Mouse (Mus musculus) embryo, embryonic 11 days (tissue): ENCODE results near the gene Cln3.

Experiments used
- DNase-seq: peaks from one replicate; pipeline ENCODE4 v3.0.0-alpha.2; 2015

Cln3 gene

DNA sequence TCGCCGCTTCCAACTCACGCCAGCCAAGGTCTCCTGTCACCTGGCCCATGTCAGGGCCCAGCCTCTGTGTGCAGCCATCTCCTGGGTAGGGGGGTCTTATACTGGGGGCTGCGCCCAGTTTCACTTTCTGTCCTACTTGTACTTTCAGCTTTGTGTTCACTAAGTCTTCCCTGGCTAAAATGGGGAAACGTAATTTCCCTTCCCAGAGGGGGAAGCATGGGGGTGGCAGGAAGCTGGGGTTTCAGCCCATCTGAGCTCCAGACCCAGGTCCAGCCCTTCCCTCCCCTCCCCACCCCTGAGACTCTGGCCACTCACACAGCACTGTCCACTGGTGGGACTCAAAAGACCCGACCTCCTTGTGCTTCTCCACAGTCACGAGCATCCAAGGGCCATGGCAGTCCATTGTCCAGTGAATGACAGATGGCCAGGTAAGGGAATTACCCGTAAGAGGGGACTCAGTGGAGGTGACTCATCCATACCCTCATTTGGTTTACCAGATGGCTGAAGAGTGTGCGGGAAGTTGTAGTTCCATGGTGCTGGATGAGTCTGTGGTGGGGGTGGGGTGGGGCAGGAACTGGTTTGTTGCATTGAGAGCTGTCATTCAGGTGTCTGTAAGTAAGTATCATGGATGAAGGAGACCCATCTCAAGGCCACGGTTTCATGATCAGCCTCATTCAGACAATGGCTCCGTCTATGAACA lies 9.4 kb upstream of the Cln3 start, which contains the start of gene Il27:
Gene Il27, minus strand, starts transcription at position 80 of the 700 bp plus-strand sequence.
- no peak for DNase-seq

- DNase-seq: peak; percentile 89
Observed at GRCm38 (mm10) chr7:126587779-126588178, 2.2 kb upstream of the Cln3 start.

DNA sequence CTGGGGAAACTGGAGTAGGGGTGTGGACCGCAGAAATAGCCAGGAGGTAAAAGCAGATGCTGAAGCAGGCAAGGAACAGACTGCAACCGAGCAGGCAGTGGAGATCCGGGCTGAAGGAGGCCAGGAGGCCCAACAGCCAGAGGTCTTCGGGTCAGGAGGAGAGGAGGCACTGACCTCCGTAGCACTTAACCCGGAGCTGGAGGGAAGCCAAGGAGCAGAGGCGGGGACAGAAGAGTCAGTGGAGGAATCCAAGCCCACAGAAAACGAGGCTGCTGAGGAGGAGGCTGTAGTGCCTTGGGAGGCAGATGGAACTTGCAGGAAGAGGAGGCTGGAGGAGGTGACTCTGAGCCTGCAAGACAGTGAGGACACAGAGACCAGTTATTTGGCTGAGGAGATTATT lies 1.2 kb upstream of the Cln3 start:
- DNase-seq: no peak

DNA sequence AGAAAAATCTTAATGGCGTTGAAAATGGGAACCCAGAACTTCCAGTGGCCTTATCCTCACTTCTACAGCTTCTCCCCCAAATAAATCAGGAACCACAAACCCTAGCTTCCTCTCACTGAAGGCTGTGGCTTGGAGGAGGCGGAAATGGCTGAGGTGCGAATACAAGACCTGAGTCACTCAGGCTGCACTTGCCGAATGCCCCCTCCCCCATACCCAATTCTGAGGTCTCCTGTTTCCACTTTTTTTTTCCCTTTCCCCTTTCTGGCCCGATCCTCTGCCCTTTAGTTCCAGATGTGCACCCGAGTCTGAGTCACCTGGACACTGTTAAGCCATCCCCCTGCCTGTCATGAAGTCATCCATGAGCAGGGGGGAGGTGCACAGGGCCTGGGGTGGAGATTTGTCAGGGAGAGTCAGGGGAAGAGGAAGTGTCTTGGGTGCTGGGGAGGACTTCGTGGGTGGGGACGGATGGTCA lies 1.1 kb downstream of the Cln3 start, which contains the start of gene Apobr:
Gene Apobr, plus strand, starts transcription at position 437 of the 472 bp plus-strand sequence.
- no peak for DNase-seq

- peak; percentile 5 for DNase-seq
Observed at GRCm38 (mm10) chr7:126583761-126584160, 1.9 kb downstream of the Cln3 start.

DNA sequence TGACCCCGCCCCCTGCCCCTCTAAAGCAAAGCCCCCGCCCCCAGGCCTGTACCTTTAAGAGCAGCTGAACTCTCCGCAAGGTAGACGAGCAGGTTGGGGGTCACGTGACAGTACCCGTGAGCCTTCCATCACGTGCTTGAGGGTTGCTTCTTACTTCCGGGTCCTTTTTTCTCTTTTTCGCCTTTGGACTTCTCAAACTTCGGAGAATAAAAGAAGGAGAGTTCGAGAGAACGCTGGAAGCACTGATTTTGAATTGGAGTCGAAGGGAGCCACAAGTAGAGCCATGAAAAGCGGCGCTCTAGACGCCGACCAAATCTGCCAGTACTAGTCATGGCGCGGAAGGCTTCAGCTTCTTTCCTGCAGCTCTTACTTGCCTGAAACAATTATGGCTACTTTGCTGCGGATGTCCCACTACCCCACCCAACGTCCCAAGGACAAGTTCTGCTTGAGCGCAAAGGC lies 2.3 kb downstream of the Cln3 start:
- DNase-seq: peak; percentile 94

DNA sequence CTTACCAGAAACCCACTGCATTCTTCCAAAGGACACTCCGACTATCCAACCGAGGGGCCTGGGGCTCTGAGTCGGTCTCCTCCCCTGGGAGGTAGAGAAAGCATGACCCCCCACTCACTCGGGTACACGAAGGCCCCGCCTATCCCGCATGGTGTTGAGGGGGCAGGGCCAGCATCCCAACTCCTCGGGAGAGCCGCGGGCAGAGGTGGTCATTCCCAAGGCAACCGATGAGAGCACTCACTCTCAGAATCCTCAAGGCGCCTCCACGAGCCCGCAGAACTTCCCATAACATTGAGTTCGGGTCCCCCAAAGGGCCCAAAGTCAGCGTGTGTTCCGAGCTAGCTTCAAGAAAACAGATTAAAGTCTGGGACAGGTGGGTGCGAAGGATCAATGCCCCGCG lies 2.9 kb downstream of the Cln3 start:
- peak; percentile 74 for DNase-seq

- no peak for DNase-seq
Observed at GRCm38 (mm10) chr7:126581661-126582060, 4.0 kb downstream of the Cln3 start.

DNA sequence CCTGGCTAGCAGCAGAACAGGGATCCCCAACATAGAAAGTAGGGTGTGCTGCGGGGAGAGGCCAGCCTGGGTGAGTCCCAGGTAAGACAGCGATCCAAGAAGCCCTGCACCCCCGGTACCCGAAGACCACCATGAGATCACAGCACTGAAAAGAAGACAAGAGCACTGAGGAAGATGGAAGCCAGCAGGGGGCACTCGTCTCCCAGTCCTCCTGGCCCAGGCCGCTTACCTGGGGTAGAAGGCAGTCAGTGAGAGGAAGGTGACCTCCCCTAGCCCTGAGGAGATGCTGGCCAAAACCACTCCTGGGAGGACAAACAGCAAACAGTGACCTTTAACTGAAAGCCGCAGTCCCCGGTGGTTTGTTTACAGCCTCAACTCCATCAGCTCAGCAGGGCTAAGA lies 6.4 kb downstream of the Cln3 start:
- peak; percentile 47 for DNase-seq

- DNase-seq: peak; percentile 64
Observed at GRCm38 (mm10) chr7:126576946-126577345, 8.7 kb downstream of the Cln3 start.

- DNase-seq: peak; percentile 94
Observed at GRCm38 (mm10) chr7:126566094-126566765, 19.4 kb downstream of the Cln3 start, which contains the start of gene Eif3c. TSS of gene Eif3c (minus strand) at chr7:126566411.

DNA sequence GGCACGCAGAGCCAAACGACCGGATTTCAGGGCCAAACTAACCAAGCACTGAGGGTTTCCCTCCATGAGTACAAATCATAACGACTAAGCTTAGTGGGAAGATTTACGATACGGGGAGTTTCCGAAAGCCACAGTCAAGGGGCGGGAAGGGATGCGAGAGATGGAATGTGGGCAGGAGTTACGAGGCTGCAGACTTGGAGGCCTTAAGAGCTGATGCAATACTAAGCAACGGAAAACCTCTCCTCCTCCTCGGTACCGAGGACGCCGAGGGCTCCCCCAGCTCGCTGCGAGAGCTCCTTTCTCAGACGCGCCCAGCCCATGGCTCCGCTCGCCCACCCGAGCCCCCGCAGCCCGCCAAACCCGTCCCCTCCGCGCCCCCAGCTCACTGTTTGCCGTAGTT lies 19.9 kb downstream of the Cln3 start:
- peak; percentile 44 for DNase-seq

- DNase-seq: no peak
Observed at GRCm38 (mm10) chr7:126556635-126557034, 29.0 kb downstream of the Cln3 start.

DNA sequence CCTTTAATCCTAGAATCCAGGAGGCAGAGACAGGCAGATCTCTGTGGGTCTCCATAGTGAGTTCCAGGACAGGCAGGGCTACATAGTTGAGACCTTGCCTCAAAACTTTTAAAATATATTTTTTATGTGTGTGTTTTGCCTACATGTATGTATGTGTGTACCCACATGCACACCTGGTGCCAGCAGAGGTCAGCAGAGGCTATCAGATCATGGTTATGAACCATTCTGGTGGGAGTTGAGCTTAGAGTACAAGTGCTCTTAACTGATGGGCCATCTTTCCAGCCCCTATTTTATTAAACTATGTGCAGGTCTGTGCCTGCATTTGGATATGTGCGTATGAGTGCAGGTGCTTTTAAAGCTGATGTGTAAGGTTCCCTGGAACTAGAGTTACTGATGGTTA lies 30.8 kb downstream of the Cln3 start:
- DNase-seq: no peak

DNA sequence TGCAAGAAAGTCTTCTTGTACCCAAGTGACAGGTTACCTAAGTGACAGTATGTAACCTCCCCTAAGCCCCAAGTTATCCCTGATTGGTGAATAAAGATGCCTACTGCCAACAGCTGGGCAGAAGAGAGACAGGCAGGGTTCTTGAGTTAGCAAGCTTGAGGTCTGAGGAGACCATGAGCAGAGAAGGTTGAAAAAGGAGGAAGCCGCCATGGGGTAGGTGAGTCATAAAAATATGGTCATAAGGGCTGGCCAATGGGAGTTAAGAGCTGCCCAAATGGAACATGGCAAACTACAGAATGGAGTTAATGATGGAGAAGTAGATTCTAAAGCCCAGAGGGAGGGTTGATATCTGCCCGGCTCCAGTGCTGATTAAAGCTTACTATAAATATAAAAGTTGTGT lies 40.0 kb downstream of the Cln3 start:
- no peak for DNase-seq

GRCm38 (mm10) chr7:126541661-126542060 lies 44.0 kb downstream of the Cln3 start:
- DNase-seq: no peak

GRCm38 (mm10) chr7:126537820-126538585 lies 47.6 kb downstream of the Cln3 start:
- DNase-seq: peak; percentile 47

- DNase-seq: peak; percentile 5
Observed at GRCm38 (mm10) chr7:126536466-126536865, 49.2 kb downstream of the Cln3 start.

- DNase-seq: peak; percentile 60
Observed at GRCm38 (mm10) chr7:126535766-126536165, 49.9 kb downstream of the Cln3 start.

DNA sequence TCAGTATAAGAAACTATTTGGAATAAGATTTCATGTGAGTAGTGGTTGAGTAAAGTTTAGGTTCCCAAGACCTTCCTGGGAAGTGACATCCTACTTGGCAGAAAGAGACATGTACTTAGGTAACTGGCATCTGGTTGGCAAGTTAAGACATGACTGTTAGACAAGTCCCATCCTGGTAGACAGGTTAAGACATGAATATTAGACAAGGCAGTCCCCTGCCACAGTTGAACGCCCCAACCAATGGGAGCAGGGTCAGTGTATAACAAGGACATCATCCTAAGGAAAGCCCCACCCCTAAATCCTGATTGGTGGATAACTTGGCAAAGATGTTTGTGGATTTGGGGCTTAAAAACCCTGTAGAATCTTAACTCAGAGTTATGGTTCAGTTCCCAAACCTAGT lies 52.2 kb downstream of the Cln3 start:
- DNase-seq: no peak

GRCm38 (mm10) chr7:126528166-126528577 lies 57.4 kb downstream of the Cln3 start:
- peak; percentile 77 for DNase-seq

DNA sequence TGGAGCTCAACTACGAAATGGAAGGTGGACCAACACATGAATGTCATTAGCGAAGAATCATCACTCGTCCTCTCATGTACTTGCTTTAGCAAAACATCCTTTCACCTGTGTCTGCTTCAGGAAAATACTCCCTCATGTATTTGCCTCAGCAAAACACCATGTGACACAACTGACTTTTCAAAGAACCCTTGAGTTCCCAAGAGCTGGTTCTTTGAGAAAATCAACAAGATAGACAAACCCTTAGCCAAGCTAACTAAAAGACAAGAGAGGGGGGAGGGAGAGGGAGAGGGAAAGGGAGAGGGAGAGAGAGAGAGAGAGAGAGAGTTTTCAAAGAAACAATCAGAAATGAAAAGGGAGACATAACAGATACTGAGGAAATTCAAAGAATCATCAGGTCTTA lies 62.3 kb downstream of the Cln3 start:
- DNase-seq: no peak
